Mouse (Mus musculus): Measurements from ENCODE around the gene Ankrd27. TPM values are rescaled to one million over a fixed set of nuclear protein-coding genes. Genes with fewer than 3 reads are reported as not detected.
A peak's percentile ranks its signal among the peaks of the same experiment; 100 is the strongest.

Ankrd27 gene
- polyA plus RNA-seq, 1 experiment from 2014 or later, result 37.4 TPM

- H3K36me3 ChIP-seq (ENCODE audit: control insufficient read depth, insufficient read depth, low read length), result no peaks in the 10 kb centered on the region
- 0 out of 2 replicates have a peak, but pooled peaks cover 7% of the 10 kb centered on the region for H3K4me1 ChIP-seq (ENCODE audit: control insufficient read depth, insufficient read depth, low read length)
- H3K4me2 ChIP-seq (replicated peaks; ENCODE audit: low read depth, low read length), result no peak overlapping the region
- H3K27ac ChIP-seq (ENCODE audit: low read depth, low read length), result no peak overlapping the region
- peaks cover 20% of the 10 kb centered on the region for H3K27me3 ChIP-seq (ENCODE audit: control insufficient read depth, insufficient read depth, low read length)
- H3K9me3 ChIP-seq (ENCODE audit: control insufficient read depth, low read length), result no peaks in the 10 kb centered on the region
- WGBS, result 37% methylated on average over 4 of the region's 4 CpGs
- no peak overlapping the region for H3K4me3 ChIP-seq (ENCODE audit: low read length)
- no peak overlapping the region for H3K9ac ChIP-seq (ENCODE audit: low read depth, low read length)
- no peak for ATAC-seq (ENCODE audit: low FRiP score, low TSS enrichment)
These were observed 6.2 kb upstream of the Ankrd27 start for GRCm38 (mm10) chr7:35579849-35580248.

GRCm38 (mm10) chr7:35582719-35583118 lies 3.3 kb upstream of the Ankrd27 start:
- no peak for ATAC-seq (ENCODE audit: low FRiP score, low TSS enrichment)
- 79% methylated on average over 5 of the region's 5 CpGs for WGBS

GRCm38 (mm10) chr7:35583476-35584025 lies 2.5 kb upstream of the Ankrd27 start:
- H3K9me3 ChIP-seq (ENCODE audit: control insufficient read depth, low read length), result no peaks in the 10 kb centered on the region
- 13% methylated on average over 11 of the region's 11 CpGs for WGBS
- H3K9ac ChIP-seq (ENCODE audit: low read depth, low read length), result no peak overlapping the region
- no peak overlapping the region for H3K4me2 ChIP-seq (replicated peaks; ENCODE audit: low read depth, low read length)
- ATAC-seq (ENCODE audit: low FRiP score, low TSS enrichment), result no peak
- H3K4me3 ChIP-seq (ENCODE audit: low read length), result no peak overlapping the region
- no peaks in the 10 kb centered on the region for H3K36me3 ChIP-seq (ENCODE audit: control insufficient read depth, insufficient read depth, low read length)
- peaks cover 23% of the 10 kb centered on the region for H3K27me3 ChIP-seq (ENCODE audit: control insufficient read depth, insufficient read depth, low read length)
- no peak overlapping the region for H3K27ac ChIP-seq (ENCODE audit: low read depth, low read length)
- peaks cover 17% of the 10 kb centered on the region for H3K4me1 ChIP-seq (ENCODE audit: control insufficient read depth, insufficient read depth, low read length)

More at GRCm38 (mm10) chr7:35582719-35583118, 3.3 kb upstream of the Ankrd27 start:
- H3K4me3 ChIP-seq (ENCODE audit: low read length), result no peak overlapping the region
- H3K27ac ChIP-seq (ENCODE audit: low read depth, low read length), result no peak overlapping the region
- no peak overlapping the region for H3K4me2 ChIP-seq (replicated peaks; ENCODE audit: low read depth, low read length)
- H3K9ac ChIP-seq (ENCODE audit: low read depth, low read length), result no peak overlapping the region
- no peaks in the 10 kb centered on the region for H3K9me3 ChIP-seq (ENCODE audit: control insufficient read depth, low read length)
- peaks cover 23% of the 10 kb centered on the region for H3K27me3 ChIP-seq (ENCODE audit: control insufficient read depth, insufficient read depth, low read length)
- H3K36me3 ChIP-seq (ENCODE audit: control insufficient read depth, insufficient read depth, low read length), result no peaks in the 10 kb centered on the region
- peaks cover 16% of the 10 kb centered on the region for H3K4me1 ChIP-seq (ENCODE audit: control insufficient read depth, insufficient read depth, low read length)

- no peaks in the 10 kb centered on the region for H3K9me3 ChIP-seq (ENCODE audit: control insufficient read depth, low read length)
- WGBS, result 4% methylated on average over 36 of the region's 36 CpGs
- H3K36me3 ChIP-seq (ENCODE audit: control insufficient read depth, insufficient read depth, low read length), result no peaks in the 10 kb centered on the region
- no peak for ATAC-seq (ENCODE audit: low FRiP score, low TSS enrichment)
- H3K27me3 ChIP-seq (ENCODE audit: control insufficient read depth, insufficient read depth, low read length), result peaks cover 23% of the 10 kb centered on the region
- H3K4me3 ChIP-seq (ENCODE audit: low read length), result peak overlapping the region; percentile 91
- peak overlapping the region; percentile 50 for H3K9ac ChIP-seq (ENCODE audit: low read depth, low read length)
- no peak overlapping the region for H3K27ac ChIP-seq (ENCODE audit: low read depth, low read length)
- H3K4me2 ChIP-seq (replicated peaks; ENCODE audit: low read depth, low read length), result peak overlapping the region; percentile 99
- H3K4me1 ChIP-seq (ENCODE audit: control insufficient read depth, insufficient read depth, low read length), result peaks cover 17% of the 10 kb centered on the region
These were observed 1.8 kb upstream of the Ankrd27 start for GRCm38 (mm10) chr7:35584068-35584785.

GRCm38 (mm10) chr7:35584786-35585190 lies 1.3 kb upstream of the Ankrd27 start:
- Histone ChIP-seq H3K27ac (ENCODE audit: low read depth, low read length) (no peak overlapping the region), H3K27me3 (ENCODE audit: control insufficient read depth, insufficient read depth, low read length) (peaks cover 23% of the 10 kb centered on the region), H3K36me3 (ENCODE audit: control insufficient read depth, insufficient read depth, low read length) (no peaks in the 10 kb centered on the region), H3K4me2 (replicated peaks; ENCODE audit: low read depth, low read length) (peak overlapping the region; percentile 99), H3K9ac (ENCODE audit: low read depth, low read length) (peak overlapping the region; percentile 50), H3K4me1 (ENCODE audit: control insufficient read depth, insufficient read depth, low read length) (peaks cover 17% of the 10 kb centered on the region), H3K9me3 (ENCODE audit: control insufficient read depth, low read length) (no peaks in the 10 kb centered on the region), H3K4me3 (ENCODE audit: low read length) (peak overlapping the region; percentile 91)
- WGBS, result under 1% methylated on average over 49 of the region's 50 CpGs
- ATAC-seq (ENCODE audit: low FRiP score, low TSS enrichment), result no peak

- H3K9me3 ChIP-seq (ENCODE audit: control insufficient read depth, low read length), result no peaks in the 10 kb centered on the region
- H3K4me2 ChIP-seq (replicated peaks; ENCODE audit: low read depth, low read length), result peak within 1 kb of the TSS; percentile 99
- H3K4me3 ChIP-seq (ENCODE audit: low read length), result peak within 1 kb of the TSS; percentile 91
- peak within 1 kb of the TSS; percentile 84 for H3K9ac ChIP-seq (ENCODE audit: low read depth, low read length)
- H3K4me1 ChIP-seq (ENCODE audit: control insufficient read depth, insufficient read depth, low read length), result peaks cover 17% of the 10 kb centered on the region
- ATAC-seq (ENCODE audit: low FRiP score, low TSS enrichment), result peak; percentile 82
- no peaks in the 10 kb centered on the region for H3K36me3 ChIP-seq (ENCODE audit: control insufficient read depth, insufficient read depth, low read length)
- under 1% methylated on average over 45 of the region's 45 CpGs for WGBS
- H3K27me3 ChIP-seq (ENCODE audit: control insufficient read depth, insufficient read depth, low read length), result peaks cover 23% of the 10 kb centered on the region
- peak within 1 kb of the TSS; percentile 59; the same call in 1 of the 2 replicates for H3K27ac ChIP-seq (ENCODE audit: low read depth, low read length)
These were observed 621 bp upstream of the Ankrd27 start, which contains the start of gene Rgs9bp for GRCm38 (mm10) chr7:35585191-35586054. Gene Rgs9bp, minus strand, starts transcription at chr7:35585582.

- H3K4me1 ChIP-seq (ENCODE audit: control insufficient read depth, insufficient read depth, low read length), result peaks cover 17% of the 10 kb centered on the region
- H3K27ac ChIP-seq (ENCODE audit: low read depth, low read length), result no peak overlapping the region
- no peak for ATAC-seq (ENCODE audit: low FRiP score, low TSS enrichment)
- H3K27me3 ChIP-seq (ENCODE audit: control insufficient read depth, insufficient read depth, low read length), result peaks cover 23% of the 10 kb centered on the region
- peak overlapping the region; percentile 99 for H3K4me2 ChIP-seq (replicated peaks; ENCODE audit: low read depth, low read length)
- H3K36me3 ChIP-seq (ENCODE audit: control insufficient read depth, insufficient read depth, low read length), result peaks cover 5% of the 10 kb centered on the region; the same call in 1 of the 2 replicates
- peak overlapping the region; percentile 91 for H3K4me3 ChIP-seq (ENCODE audit: low read length)
- H3K9ac ChIP-seq (ENCODE audit: low read depth, low read length), result peak overlapping the region; percentile 84
- 25% methylated on average over 15 of the region's 15 CpGs for WGBS
- H3K9me3 ChIP-seq (ENCODE audit: control insufficient read depth, low read length), result no peaks in the 10 kb centered on the region
These were observed 932 bp downstream of the Ankrd27 start for GRCm38 (mm10) chr7:35586906-35587445.

- ATAC-seq (ENCODE audit: low FRiP score, low TSS enrichment), result no peak
- 75% methylated on average over 5 of the region's 5 CpGs for WGBS
- H3K9me3 ChIP-seq (ENCODE audit: control insufficient read depth, low read length), result no peaks in the 10 kb centered on the region
- H3K9ac ChIP-seq (ENCODE audit: low read depth, low read length), result no peak overlapping the region
- H3K4me3 ChIP-seq (ENCODE audit: low read length), result no peak overlapping the region
- H3K36me3 ChIP-seq (ENCODE audit: control insufficient read depth, insufficient read depth, low read length), result peaks cover 12% of the 10 kb centered on the region
- H3K27me3 ChIP-seq (ENCODE audit: control insufficient read depth, insufficient read depth, low read length), result peaks cover 23% of the 10 kb centered on the region
- peaks cover 17% of the 10 kb centered on the region for H3K4me1 ChIP-seq (ENCODE audit: control insufficient read depth, insufficient read depth, low read length)
- no peak overlapping the region; the same call in 1 of the 2 replicates for H3K4me2 ChIP-seq (replicated peaks; ENCODE audit: low read depth, low read length)
- H3K27ac ChIP-seq (ENCODE audit: low read depth, low read length), result no peak overlapping the region
These were observed 1.7 kb downstream of the Ankrd27 start for GRCm38 (mm10) chr7:35587728-35588127.
